Mouse (Mus musculus) mesoderm, embryonic 11.5 days (tissue): Measurements from ENCODE around the gene Gm26602.

Experiments used
- DNase-seq: peaks from one replicate; pipeline ENCODE4 v3.0.0-alpha.2; 2012; ENCODE audit warnings: low read depth, low spot score

Gm26602 gene

DNA sequence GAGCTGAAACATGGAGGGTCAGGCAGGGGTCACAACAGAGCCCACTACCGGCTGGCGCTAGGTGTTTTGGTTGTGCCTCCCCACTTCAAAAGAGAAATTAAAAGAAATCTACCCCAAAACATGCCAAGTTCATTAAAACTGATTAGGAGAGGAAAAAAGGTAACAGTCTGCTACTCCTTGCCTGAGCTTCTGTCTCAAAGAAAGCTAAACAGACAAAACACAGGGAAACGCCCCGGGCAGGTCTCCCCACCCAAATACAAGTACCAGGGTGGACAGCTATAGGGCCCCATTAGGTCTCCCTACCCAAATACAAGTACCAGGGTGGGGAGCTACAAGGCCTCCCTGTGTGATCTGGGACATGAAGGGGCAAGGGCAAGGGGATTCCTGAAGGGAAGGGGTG is at the start of gene Gm26602:
Gene Gm26602 (plus strand): TSS at position 301 of the 400 bp plus-strand sequence.
- no peak for DNase-seq

DNA sequence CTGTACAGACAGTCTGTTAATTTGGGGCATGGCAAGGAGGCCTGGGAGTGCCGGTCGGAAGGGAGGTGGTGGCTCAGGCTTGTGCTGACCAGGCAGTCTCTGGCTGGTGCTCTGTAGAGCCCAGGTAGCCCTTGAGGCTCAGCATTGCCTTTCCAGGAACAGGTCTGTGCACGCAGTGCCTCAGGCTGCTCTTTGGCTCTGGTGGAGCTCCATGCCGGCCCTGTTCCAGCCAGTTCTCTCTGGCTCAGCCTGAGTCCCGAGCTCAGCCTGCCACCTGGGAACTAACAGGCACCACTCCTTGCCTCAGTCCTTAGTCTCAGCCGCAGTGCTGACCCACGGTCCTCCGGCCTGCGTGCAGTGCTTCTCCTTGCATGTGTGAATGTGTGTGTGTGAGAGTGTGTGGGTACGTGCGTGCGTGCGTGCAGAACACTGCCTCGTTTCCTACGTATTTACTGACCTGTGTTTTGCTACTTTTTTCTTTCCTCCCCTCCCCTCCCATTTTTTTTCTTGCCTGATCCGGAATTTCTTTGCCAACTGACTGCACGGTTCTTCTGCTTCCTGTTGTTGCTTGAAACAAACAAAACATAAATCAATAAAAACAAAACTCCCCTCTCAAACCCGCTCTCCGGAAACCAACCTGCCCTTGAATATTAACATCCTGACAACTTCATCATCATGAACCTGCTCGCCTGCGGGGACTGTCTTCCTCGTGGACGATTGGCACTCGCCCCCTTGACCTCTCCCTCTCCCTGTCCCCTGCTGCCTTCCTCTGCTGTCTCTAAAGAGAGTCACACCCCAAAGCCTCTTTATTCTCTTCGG is 49.2 kb upstream of the Gm26602 start:
- no peak for DNase-seq

- no peak for DNase-seq
These were observed 48.4 kb upstream of the Gm26602 start for GRCm38 (mm10) chr10:79862049-79862788.

DNA sequence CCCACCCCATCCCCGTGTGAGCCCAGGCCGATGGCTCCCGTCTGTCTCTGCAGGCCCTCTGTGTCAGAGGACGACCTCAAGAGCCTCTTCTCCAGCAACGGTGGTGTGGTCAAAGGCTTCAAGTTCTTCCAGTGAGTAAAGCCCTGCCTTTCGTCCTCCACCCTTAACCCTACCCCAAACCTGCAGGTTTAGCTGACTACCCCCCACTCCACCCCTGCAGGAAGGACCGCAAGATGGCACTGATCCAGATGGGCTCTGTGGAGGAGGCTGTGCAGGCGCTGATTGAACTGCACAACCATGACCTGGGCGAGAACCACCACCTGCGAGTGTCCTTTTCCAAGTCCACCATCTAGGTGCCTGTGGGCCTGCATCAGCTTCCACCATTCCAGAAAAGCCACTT is 47.7 kb upstream of the Gm26602 start:
- no peak for DNase-seq

DNA sequence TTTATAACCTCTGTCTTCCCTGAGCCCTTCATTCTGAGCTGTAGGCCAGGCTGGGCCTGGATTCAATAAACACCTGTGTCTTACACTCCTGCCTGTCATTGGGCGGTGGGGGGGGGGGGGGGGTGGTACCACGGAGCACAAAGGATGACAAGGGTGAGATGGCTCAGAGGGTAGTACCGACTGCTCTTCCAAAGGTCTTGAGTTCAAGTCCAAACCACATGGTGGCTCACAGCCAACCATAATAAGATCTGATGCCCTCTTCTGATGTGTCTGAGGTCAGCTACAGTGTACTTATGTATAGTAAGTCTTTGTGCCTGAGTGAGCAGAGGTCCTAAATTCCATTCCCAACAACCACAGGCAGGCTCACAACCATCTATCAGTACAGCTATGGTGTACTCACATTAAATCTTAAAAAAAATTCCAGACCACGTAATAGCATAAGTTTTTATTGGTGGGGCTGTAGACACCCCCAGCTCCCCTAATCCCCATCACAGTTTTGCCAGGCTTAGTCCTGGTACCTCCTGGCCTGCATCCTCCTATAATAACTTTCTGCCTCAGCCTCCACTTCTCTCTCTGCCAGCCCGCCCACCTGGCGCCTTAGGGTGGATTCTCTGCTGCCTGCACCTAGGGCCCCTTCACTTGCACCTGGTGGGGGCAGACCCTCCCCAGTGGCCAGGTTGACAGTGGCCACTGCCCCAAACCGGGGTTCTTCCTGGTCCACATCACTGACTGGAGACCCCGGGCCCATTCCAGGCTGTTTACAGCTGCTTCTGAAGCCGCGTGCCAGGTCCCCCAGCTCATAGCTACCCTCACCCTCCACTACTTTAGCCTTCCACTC is 46.1 kb upstream of the Gm26602 start:
- no peak for DNase-seq

DNA sequence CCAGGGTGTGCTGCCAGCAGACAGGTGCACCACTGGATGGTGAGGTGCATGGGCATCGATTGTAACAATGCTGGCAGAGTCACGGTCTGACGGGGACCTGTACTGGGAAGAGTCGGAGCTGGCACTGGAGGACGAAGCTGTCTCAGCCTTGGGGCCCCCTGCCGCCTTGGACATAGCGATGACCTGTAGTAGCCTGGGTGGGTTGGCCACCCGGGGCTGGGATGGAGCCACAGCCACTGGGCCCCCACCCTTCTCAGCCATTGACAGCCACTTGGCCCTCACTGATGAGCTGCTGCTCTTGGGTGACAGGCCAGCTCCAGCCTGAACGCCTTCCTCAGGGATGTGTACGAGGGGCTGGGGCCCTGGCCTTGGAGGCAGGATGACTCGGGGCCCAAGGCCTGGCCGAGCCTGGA is 45.5 kb upstream of the Gm26602 start:
- no peak for DNase-seq

DNA sequence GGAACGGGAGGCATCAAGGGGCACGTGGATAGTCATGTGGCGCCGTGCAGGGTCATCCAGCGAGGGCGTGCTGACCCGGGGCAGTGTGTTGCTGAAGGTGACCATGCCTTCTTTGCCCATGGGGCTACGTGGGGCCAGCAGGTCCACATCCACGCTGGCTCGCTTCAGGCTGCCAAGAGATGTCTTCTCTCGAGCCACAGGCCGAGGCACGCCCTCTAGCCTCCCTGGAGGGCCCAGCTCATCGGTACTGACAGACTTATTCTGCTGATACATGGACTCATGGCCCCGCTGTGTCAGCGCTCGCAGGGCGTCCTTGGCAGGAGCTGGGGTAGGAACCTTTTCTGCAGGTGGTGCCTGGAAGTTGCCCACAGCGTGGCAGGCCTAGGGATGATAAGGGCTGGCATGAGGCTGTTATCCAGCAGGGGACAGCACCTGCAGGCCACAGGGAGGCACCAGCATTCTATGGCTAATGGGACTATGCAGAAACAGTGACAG is 44.8 kb upstream of the Gm26602 start:
- DNase-seq, result no peak

DNA sequence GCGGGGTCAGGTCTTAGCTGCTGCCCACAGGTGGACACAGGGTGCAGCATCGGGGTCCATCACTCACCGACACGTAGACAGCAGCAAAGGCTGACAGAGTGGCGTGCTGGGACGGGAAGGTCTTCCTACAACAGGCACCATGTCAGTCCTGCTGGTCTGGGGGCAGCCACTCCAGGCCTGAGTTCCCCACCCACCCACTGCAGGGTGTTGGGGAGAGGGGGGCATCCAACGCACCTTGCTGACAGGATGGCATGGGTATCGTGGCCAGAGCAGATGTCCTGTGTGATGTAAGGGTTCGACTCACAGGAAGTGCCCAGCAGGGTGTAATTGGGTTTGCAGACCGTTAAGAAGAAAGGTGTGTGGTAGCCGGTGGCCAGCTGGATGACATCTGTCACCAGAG is 44.1 kb upstream of the Gm26602 start:
- no peak for DNase-seq

- no peak for DNase-seq
These were observed 38.8 kb upstream of the Gm26602 start for GRCm38 (mm10) chr10:79871845-79872244.

DNA sequence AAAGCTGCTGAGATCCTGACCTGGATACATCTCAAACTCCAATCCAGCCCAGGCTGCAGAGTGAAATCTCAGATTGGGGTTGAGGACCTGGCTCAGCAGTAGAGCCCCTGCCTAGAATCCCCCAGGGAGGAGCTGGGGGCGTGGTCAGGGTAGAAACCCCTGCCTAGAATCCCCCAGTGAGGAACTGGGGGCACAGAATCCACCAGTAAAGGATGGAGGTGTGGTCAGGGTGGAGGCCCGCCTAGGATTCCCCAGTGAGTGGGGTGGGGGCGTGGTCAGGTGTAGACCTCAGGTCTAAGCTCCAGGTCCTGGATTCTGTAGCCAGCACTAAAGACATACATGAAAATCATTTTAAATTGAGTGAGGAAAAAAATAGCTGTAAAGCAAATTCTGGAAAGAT is 37.8 kb upstream of the Gm26602 start:
- no peak for DNase-seq

DNA sequence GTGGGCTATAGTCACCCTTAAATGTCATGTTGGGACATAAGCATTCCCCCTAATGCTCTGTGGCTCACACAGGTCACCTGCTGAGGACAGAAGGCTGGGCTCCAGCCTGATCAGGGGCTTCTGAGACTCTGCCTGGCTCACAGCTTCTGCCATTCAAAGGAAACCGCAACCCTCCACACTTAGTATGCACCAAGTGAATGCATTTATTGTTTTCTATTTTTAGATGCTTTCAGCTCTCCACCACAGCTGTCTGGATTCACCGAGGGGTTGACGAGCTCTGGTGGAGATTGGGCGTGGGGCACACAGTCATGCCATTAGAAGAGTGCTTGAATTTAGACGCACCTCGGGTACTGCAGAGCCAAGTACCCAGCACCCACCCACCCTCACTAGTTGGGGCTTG is 37.3 kb upstream of the Gm26602 start:
- no peak for DNase-seq

- no peak for DNase-seq
These were observed 36.9 kb upstream of the Gm26602 start for GRCm38 (mm10) chr10:79873715-79874289.

- peak; percentile 87 for DNase-seq
These were observed 36.3 kb upstream of the Gm26602 start, which contains the start of the genes Prtn3 and Plppr3 for GRCm38 (mm10) chr10:79874290-79874862. Gene Prtn3, plus strand, starts transcription at chr10:79874476. Gene Plppr3, minus strand, starts transcription at chr10:79874634.

DNA sequence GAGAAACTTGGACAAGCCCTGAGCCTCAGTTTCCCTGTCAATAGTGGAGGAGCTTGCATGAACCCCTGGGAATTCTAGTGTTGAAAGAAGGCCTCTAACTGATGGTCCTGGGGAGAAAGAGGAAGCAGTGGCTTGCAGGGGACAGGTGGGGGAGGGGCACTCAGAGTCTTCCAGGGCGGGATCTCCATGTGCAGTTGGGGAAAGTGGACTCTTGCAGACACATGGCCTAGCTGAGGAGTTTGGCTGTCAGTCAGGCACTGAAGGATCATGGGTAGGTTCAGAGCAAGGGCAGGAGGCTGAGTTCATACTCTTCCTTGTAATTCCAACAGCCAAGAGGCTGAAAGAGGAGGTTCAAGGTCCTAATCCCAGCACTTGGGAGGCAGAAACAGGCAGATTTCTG is 33.5 kb upstream of the Gm26602 start:
- no peak for DNase-seq

DNA sequence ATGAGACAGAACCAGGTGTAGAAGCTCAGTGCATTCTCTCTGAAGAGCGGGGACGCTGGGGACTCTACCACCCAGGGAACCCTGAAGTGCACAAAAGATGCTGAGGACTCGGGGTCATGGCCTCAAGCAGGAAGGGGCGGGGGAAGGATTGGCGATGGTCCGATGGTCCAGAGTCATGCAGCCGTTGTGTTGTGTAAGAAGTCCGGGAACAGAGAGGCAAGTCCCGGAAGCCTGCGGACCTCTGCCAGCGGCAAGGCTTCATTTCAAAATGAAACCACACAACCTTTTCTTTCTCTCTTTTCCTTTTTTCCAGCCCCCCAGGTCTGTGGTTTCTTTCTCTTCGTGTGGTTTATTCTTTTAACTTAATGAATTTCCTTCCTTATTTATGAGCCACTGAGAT is 32.9 kb upstream of the Gm26602 start:
- DNase-seq, result no peak

DNA sequence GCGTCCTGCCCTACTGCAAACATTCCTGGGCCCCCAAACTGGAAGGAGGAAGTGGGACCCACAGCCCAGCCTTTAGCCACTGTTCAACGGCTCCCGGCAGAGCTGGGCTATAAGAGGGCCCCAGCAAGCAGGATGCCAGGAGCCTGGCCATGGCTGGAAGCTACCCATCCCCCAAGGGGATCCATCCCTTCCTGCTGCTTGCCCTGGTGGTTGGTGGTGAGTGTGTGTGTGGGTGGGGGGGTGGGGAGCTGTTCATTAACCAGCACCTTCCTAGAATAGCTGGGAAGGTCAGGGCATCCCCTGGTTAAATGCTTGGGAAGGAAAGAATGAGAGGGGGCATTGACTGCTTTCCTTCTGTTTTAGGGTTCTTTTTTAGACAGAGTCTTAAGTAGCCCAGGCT is 31.1 kb upstream of the Gm26602 start:
- DNase-seq, result no peak

DNA sequence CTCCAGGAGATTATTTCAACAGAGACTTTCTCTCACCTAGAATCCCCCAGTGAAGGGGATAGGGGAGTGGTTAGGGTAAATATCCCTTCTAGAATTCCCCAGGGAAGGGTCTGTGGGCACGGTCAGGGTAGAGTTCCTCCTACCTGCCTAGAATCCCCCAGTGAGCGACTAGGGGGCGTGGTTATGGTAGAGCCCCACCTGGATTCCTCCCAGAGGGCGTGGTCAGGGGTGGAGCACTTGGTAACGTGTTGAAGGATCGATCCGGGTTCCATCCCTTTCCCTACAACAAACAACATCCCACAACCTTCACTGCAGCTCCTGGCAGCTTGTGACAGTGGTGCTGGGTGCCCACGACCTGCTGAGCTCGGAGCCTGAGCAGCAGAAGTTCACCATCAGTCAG is 29.9 kb upstream of the Gm26602 start:
- no peak for DNase-seq

GRCm38 (mm10) chr10:79881981-79882380 is 28.7 kb upstream of the Gm26602 start:
- no peak for DNase-seq

DNA sequence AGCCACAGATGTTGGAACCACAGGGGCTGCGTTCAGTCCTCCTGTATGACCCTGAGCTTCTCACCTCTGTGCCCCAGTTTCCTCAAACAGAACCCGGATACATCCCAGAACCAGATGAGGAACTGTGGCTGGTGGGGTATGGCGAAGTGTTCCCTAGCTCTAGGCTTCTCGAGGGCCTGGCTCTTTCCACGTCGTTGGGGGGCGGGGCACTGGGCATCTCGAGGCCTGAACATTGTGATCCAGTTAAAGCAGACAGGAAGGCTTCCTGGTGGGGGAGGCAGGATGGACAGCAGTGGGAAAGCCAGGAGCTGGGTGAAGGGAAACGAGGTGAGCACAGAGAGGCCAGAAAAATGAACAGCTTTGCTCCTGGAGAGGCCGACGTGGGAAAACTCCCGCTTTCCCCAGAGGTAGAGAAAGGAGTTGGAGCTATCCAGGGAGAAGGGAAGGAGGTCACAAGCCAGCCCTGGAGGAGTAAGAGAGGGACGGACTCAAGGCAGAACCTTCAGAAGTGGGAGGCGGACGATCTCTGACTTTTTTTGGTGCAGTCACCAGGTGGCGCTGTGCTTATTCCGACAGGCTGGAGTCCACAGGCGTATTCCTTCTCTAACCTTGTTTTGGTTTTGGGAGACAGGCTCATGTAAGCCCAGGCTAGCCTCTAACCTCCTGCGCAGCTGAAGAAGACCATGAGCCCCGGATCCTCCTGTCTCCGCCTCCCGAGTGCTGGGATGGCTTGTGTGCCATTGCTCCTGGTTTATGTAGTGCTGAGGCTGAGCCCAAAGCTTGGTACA is 27.2 kb upstream of the Gm26602 start:
- DNase-seq, result peak; percentile 82

- no peak for DNase-seq
These were observed 26.2 kb upstream of the Gm26602 start for GRCm38 (mm10) chr10:79884446-79884845.
